Mouse (Mus musculus): ENCODE results near the gene Zcchc2. TPM values are rescaled to one million over a fixed set of nuclear protein-coding genes. Genes with fewer than 3 reads are reported as not detected.
A peak's percentile ranks its signal among the peaks of the same experiment; 100 is the strongest.

The Zcchc2 gene
- polyA plus RNA-seq, 1 experiment from 2014 or later: 1.2 TPM

- Histone ChIP-seq H3K9ac (ENCODE audit: low read length) (no peak overlapping the region), H3K9me3 (ENCODE audit: control insufficient read depth, low read length) (no peaks in the 10 kb centered on the region), H3K4me3 (ENCODE audit: low read depth, low read length) (no peak overlapping the region), H3K4me1 (replicated peaks; ENCODE audit: control insufficient read depth, insufficient read depth) (no peaks in the 10 kb centered on the region), H3K27me3 (ENCODE audit: control insufficient read depth, insufficient read depth, low read length) (no peaks in the 10 kb centered on the region), H3K27ac (replicated peaks) (no peak overlapping the region), H3K36me3 (ENCODE audit: control insufficient read depth, insufficient read depth, low read length) (no peaks in the 10 kb centered on the region), H3K4me2 (replicated peaks; ENCODE audit: low read depth) (no peak overlapping the region)
- WGBS: 89% methylated on average over 9 of the region's 9 CpGs
- ATAC-seq (ENCODE audit: low FRiP score, low TSS enrichment) (no peak), DNase-seq (ENCODE audit: low spot score) (peak; percentile 6)
- TF ChIP-seq CTCF (IDR thresholded peaks at IDR 0.05; ENCODE audit: low read depth): no peak
- TF ChIP-seq EP300 (optimal IDR thresholded peaks at IDR 0.05): no peak
Measured at GRCm38 (mm10) chr1:106042221-106042620, 52.0 kb downstream of the Zcchc2 start.

GRCm38 (mm10) chr1:106043053-106043820 lies 53.0 kb downstream of the Zcchc2 start:
- 53% methylated on average over 4 of the region's 4 CpGs for WGBS
- peak; percentile 12 for DNase-seq (ENCODE audit: low spot score)
- H3K4me1 ChIP-seq (replicated peaks; ENCODE audit: control insufficient read depth, insufficient read depth): no peaks in the 10 kb centered on the region

GRCm38 (mm10) chr1:106049036-106049435 lies 58.8 kb downstream of the Zcchc2 start:
- DNase-seq (ENCODE audit: low spot score) (peak; percentile 1), ATAC-seq (ENCODE audit: low FRiP score, low TSS enrichment) (no peak)
- no peaks in the 10 kb centered on the region for H3K9me3 ChIP-seq (ENCODE audit: control insufficient read depth, low read length)
- H3K4me3 ChIP-seq (ENCODE audit: low read depth, low read length): no peak overlapping the region
- TF ChIP-seq CTCF (IDR thresholded peaks at IDR 0.05; ENCODE audit: low read depth): no peak
- H3K27ac ChIP-seq (replicated peaks): no peak overlapping the region
- H3K4me1 ChIP-seq (replicated peaks; ENCODE audit: control insufficient read depth, insufficient read depth): no peaks in the 10 kb centered on the region
- no peak overlapping the region for H3K4me2 ChIP-seq (replicated peaks; ENCODE audit: low read depth)
- H3K27me3 ChIP-seq (ENCODE audit: control insufficient read depth, insufficient read depth, low read length): no peaks in the 10 kb centered on the region
- no peak overlapping the region for H3K9ac ChIP-seq (ENCODE audit: low read length)
- no peaks in the 10 kb centered on the region for H3K36me3 ChIP-seq (ENCODE audit: control insufficient read depth, insufficient read depth, low read length)
- 95% methylated on average over 6 of the region's 6 CpGs for WGBS

More at GRCm38 (mm10) chr1:106043053-106043820, 53.0 kb downstream of the Zcchc2 start:
- TF ChIP-seq CTCF (IDR thresholded peaks at IDR 0.05; ENCODE audit: low read depth) (no peak), EP300 (optimal IDR thresholded peaks at IDR 0.05) (no peak)
- no peaks in the 10 kb centered on the region for H3K9me3 ChIP-seq (ENCODE audit: control insufficient read depth, low read length)
- H3K9ac ChIP-seq (ENCODE audit: low read length): no peak overlapping the region
- no peaks in the 10 kb centered on the region for H3K27me3 ChIP-seq (ENCODE audit: control insufficient read depth, insufficient read depth, low read length)
- H3K36me3 ChIP-seq (ENCODE audit: control insufficient read depth, insufficient read depth, low read length): no peaks in the 10 kb centered on the region
- H3K4me2 ChIP-seq (replicated peaks; ENCODE audit: low read depth): no peak overlapping the region
- peak; percentile 40; the same call in 1 of the 2 replicates for ATAC-seq (ENCODE audit: low FRiP score, low TSS enrichment)
- H3K4me3 ChIP-seq (ENCODE audit: low read depth, low read length): no peak overlapping the region
- H3K27ac ChIP-seq (replicated peaks): no peak overlapping the region

GRCm38 (mm10) chr1:106054978-106055377 lies 64.8 kb downstream of the Zcchc2 start:
- DNase-seq (ENCODE audit: low spot score): no peak
- Histone ChIP-seq H3K9me3 (ENCODE audit: control insufficient read depth, low read length) (no peaks in the 10 kb centered on the region), H3K27me3 (ENCODE audit: control insufficient read depth, insufficient read depth, low read length) (no peaks in the 10 kb centered on the region), H3K27ac (replicated peaks) (no peak overlapping the region), H3K36me3 (ENCODE audit: control insufficient read depth, insufficient read depth, low read length) (no peaks in the 10 kb centered on the region), H3K4me1 (replicated peaks; ENCODE audit: control insufficient read depth, insufficient read depth) (no peaks in the 10 kb centered on the region), H3K9ac (ENCODE audit: low read length) (no peak overlapping the region), H3K4me3 (ENCODE audit: low read depth, low read length) (no peak overlapping the region), H3K4me2 (replicated peaks; ENCODE audit: low read depth) (no peak overlapping the region)
- no peak for ATAC-seq (ENCODE audit: low FRiP score, low TSS enrichment)
- TF ChIP-seq EP300 (optimal IDR thresholded peaks at IDR 0.05) (no peak), CTCF (IDR thresholded peaks at IDR 0.05; ENCODE audit: low read depth) (peak; percentile 28)
- 71% methylated on average over 6 of the region's 6 CpGs for WGBS

GRCm38 (mm10) chr1:106058355-106058754 lies 68.1 kb downstream of the Zcchc2 start:
- no peaks in the 10 kb centered on the region for H3K27me3 ChIP-seq (ENCODE audit: control insufficient read depth, insufficient read depth, low read length)
- no peak overlapping the region for H3K4me3 ChIP-seq (ENCODE audit: low read depth, low read length)
- no peak for TF ChIP-seq CTCF (IDR thresholded peaks at IDR 0.05; ENCODE audit: low read depth)
- no peak for TF ChIP-seq EP300 (optimal IDR thresholded peaks at IDR 0.05)
- no peak overlapping the region for H3K27ac ChIP-seq (replicated peaks)
- no peak overlapping the region for H3K4me2 ChIP-seq (replicated peaks; ENCODE audit: low read depth)
- WGBS: 54% methylated on average over 5 of the region's 5 CpGs
- no peak overlapping the region for H3K9ac ChIP-seq (ENCODE audit: low read length)
- H3K9me3 ChIP-seq (ENCODE audit: control insufficient read depth, low read length): no peaks in the 10 kb centered on the region
- H3K36me3 ChIP-seq (ENCODE audit: control insufficient read depth, insufficient read depth, low read length): no peaks in the 10 kb centered on the region
- DNase-seq (ENCODE audit: low spot score) (no peak), ATAC-seq (ENCODE audit: low FRiP score, low TSS enrichment) (no peak)
- no peaks in the 10 kb centered on the region for H3K4me1 ChIP-seq (replicated peaks; ENCODE audit: control insufficient read depth, insufficient read depth)

- Histone ChIP-seq H3K27me3 (ENCODE audit: control insufficient read depth, insufficient read depth, low read length) (no peaks in the 10 kb centered on the region), H3K4me3 (ENCODE audit: low read depth, low read length) (no peak overlapping the region), H3K36me3 (ENCODE audit: control insufficient read depth, insufficient read depth, low read length) (no peaks in the 10 kb centered on the region), H3K4me1 (replicated peaks; ENCODE audit: control insufficient read depth, insufficient read depth) (no peaks in the 10 kb centered on the region; the same call in 1 of the 2 replicates), H3K9me3 (ENCODE audit: control insufficient read depth, low read length) (no peaks in the 10 kb centered on the region), H3K9ac (ENCODE audit: low read length) (no peak overlapping the region), H3K27ac (replicated peaks) (no peak overlapping the region), H3K4me2 (replicated peaks; ENCODE audit: low read depth) (no peak overlapping the region)
- WGBS: 84% methylated on average over 4 of the region's 4 CpGs
- peak; percentile 18; the same call in 1 of the 2 replicates for TF ChIP-seq CTCF (IDR thresholded peaks at IDR 0.05; ENCODE audit: low read depth)
- TF ChIP-seq EP300 (optimal IDR thresholded peaks at IDR 0.05): no peak
- peak; percentile 4 for DNase-seq (ENCODE audit: low spot score)
- ATAC-seq (ENCODE audit: low FRiP score, low TSS enrichment): no peak
Measured at GRCm38 (mm10) chr1:106059516-106060277, 69.5 kb downstream of the Zcchc2 start.
